9 mouse cellular contexts compared by ENCODE assay signal in the genomic region with DNA sequence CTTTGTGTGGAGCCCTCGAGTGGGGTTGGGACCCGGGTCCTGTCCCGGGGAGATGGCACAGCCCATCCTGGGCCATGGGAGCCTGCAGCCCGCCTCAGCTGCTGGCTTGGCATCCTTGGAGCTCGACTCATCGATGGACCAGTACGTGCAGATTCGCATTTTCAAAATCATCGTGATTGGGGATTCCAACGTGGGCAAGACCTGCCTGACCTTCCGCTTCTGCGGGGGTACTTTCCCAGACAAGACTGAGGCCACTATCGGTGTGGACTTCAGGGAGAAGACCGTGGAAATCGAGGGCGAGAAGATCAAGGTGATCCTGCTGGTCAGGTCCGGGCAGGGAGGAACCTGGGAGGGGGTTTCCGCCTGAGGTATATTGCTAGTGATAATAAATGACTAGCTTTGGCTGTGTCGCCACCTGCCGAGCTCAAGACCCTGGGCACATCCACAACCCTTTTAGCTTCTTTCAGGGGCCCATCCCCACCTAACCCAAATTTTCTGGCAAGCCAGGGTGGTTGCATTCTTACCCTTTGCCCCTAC. TPM values are rescaled to one million over a fixed set of nuclear protein-coding genes. Genes with fewer than 3 reads are reported as not detected.
A peak's percentile ranks its signal among the peaks of the same experiment; 100 is the strongest.
DNase-seq lines count a peak whose midpoint lies in the region; ATAC-seq and TF ChIP-seq lines count a peak whose summit lies in the region.
"Had no signal": no experiment of that assay in that cellular context is flagged by ENCODE, and none has a peak within 500 bp of the region (broad histone marks: within the 10 kb centered on the region; RNA-seq: fewer than 3 reads in every experiment).

No protein-coding gene starts in this region.

- H3K9me3 ChIP-seq in lung, postnatal 0 days (ENCODE audit: low read length), result no peaks in the 10 kb centered on the region
- no peaks in the 10 kb centered on the region for H3K9me3 ChIP-seq in intestine, postnatal 0 days (ENCODE audit: control insufficient read depth)
- no peaks in the 10 kb centered on the region for H3K9me3 ChIP-seq in neural tube, embryonic 13.5 days

- no peak overlapping the region for H3K9ac ChIP-seq in lung, postnatal 0 days (replicated peaks; ENCODE audit: low read depth)
- H3K9ac ChIP-seq in intestine, postnatal 0 days (ENCODE audit: low read depth, low read length), result 0 out of 2 replicates have a peak overlapping the region, but pooled peaks have one; percentile 22
- peak overlapping the region; percentile 79 for H3K9ac ChIP-seq in neural tube, embryonic 13.5 days

- no peak for ATAC-seq in lung, postnatal 0 days
- no peak for ATAC-seq in intestine, postnatal 0 days
- no peak; the same call in 1 of the 2 replicates for ATAC-seq in neural tube, embryonic 13.5 days (ENCODE audit: low read depth)

- H3K27ac ChIP-seq in lung, postnatal 0 days (ENCODE audit: low read length), result no peak overlapping the region
- H3K27ac ChIP-seq in intestine, postnatal 0 days (ENCODE audit: low read depth, low read length), result no peak overlapping the region
- H3K27ac ChIP-seq in neural tube, embryonic 13.5 days (replicated peaks), result peak overlapping the region; percentile 96

- no peaks in the 10 kb centered on the region for H3K36me3 ChIP-seq in lung, postnatal 0 days (ENCODE audit: insufficient read depth, low read length)
- H3K36me3 ChIP-seq in intestine, postnatal 0 days (ENCODE audit: control insufficient read depth, insufficient read depth), result no peaks in the 10 kb centered on the region
- H3K36me3 ChIP-seq in neural tube, embryonic 13.5 days, result no peaks in the 10 kb centered on the region

- no peak; the same call in 1 of the 2 replicates for TF ChIP-seq CTCF in lung, postnatal 0 days (IDR thresholded peaks at IDR 0.05)
- no peak for TF ChIP-seq CTCF in intestine, postnatal 0 days (IDR thresholded peaks at IDR 0.05; ENCODE audit: low read depth)

- H3K4me1 ChIP-seq in lung, postnatal 0 days (ENCODE audit: insufficient read depth, low read depth, low read length), result no peaks in the 10 kb centered on the region
- no peaks in the 10 kb centered on the region for H3K4me1 ChIP-seq in intestine, postnatal 0 days (replicated peaks; ENCODE audit: control insufficient read depth, insufficient read depth, low read length)
- peaks cover 27% of the 10 kb centered on the region for H3K4me1 ChIP-seq in neural tube, embryonic 13.5 days (replicated peaks)

- 23% methylated on average over 20 of the region's 20 CpGs for WGBS in lung, postnatal 0 days
- 31% methylated on average over 20 of the region's 20 CpGs for WGBS in intestine, postnatal 0 days
- WGBS in neural tube, embryonic 13.5 days, result 24% methylated on average over 20 of the region's 20 CpGs

- TF ChIP-seq EP300 in lung, postnatal 0 days (IDR thresholded peaks at IDR 0.05), result no peak

- peak; percentile 30 to 44 for DNase-seq in cerebellum, postnatal 14 days
- DNase-seq in cerebellum, adult 9-10 months, result no peak
- DNase-seq in lung, postnatal 0 days (ENCODE audit: low spot score), result no peak
- DNase-seq in lung, postnatal 10 days, result no peak
- DNase-seq in urinary bladder, postnatal 36 days (ENCODE audit: low spot score in 2 of 2), result no peak
- DNase-seq in frontal cortex, postnatal 14 days (ENCODE audit: low spot score in 2 of 2), result no peak

- H3K4me2 ChIP-seq in lung, postnatal 0 days (replicated peaks; ENCODE audit: low read depth, low read length), result peak overlapping the region; percentile 63
- peak overlapping the region; percentile 69 for H3K4me2 ChIP-seq in intestine, postnatal 0 days (replicated peaks; ENCODE audit: low read depth)
- peak overlapping the region; percentile 67 for H3K4me2 ChIP-seq in neural tube, embryonic 13.5 days

- H3K27me3 ChIP-seq in lung, postnatal 0 days (replicated peaks; ENCODE audit: insufficient read depth, low read length), result no peaks in the 10 kb centered on the region
- H3K27me3 ChIP-seq in intestine, postnatal 0 days (replicated peaks; ENCODE audit: control insufficient read depth, insufficient read depth, low read length), result no peaks in the 10 kb centered on the region
- no peaks in the 10 kb centered on the region for H3K27me3 ChIP-seq in neural tube, embryonic 13.5 days
- H3K27me3 ChIP-seq: CH12.LX had no signal

- peak overlapping the region; percentile 29 for H3K4me3 ChIP-seq in lung, postnatal 0 days (ENCODE audit: low read depth, low read length)
- peak overlapping the region; percentile 36 for H3K4me3 ChIP-seq in intestine, postnatal 0 days (ENCODE audit: low read depth, low read length)
- peak overlapping the region; percentile 54 for H3K4me3 ChIP-seq in neural tube, embryonic 13.5 days

RNA-seq across cellular contexts. Expression of a gene that starts 0.5 kb away (rescaled TPM):
- 1.2 and 1.3 TPM in 2 replicates for polyA plus RNA-seq in lung, postnatal 0 days (2015; fragmentation: Nextera tagmentation; extraction: Ambion mirVana)
- polyA plus RNA-seq in intestine, postnatal 0 days (2015; fragmentation: Nextera tagmentation; extraction: Ambion mirVana), result 1.6 and 2.4 TPM in 2 replicates
- 81.3 and 89.1 TPM in 2 replicates for polyA plus RNA-seq in neural tube, embryonic 13.5 days (2015; fragmentation: Nextera tagmentation; extraction: Ambion mirVana)

RNA-seq across cellular contexts. Expression of a gene that starts 6.3 kb away (rescaled TPM):
- 30.4 and 33.5 TPM in 2 replicates for polyA plus RNA-seq in lung, postnatal 0 days (2015; fragmentation: Nextera tagmentation; extraction: Ambion mirVana)
- polyA plus RNA-seq in intestine, postnatal 0 days (2015; fragmentation: Nextera tagmentation; extraction: Ambion mirVana), result 67.2 and 68.9 TPM in 2 replicates
- polyA plus RNA-seq in neural tube, embryonic 13.5 days (2015; fragmentation: Nextera tagmentation; extraction: Ambion mirVana), result 44.1 and 51.9 TPM in 2 replicates

RNA-seq across cellular contexts. Expression of a gene that starts 56.7 kb away (rescaled TPM):
- 3.5 and 3.8 TPM in 2 replicates for polyA plus RNA-seq in lung, postnatal 0 days (2015; fragmentation: Nextera tagmentation; extraction: Ambion mirVana)
- 10.6 and 11.1 TPM in 2 replicates for polyA plus RNA-seq in intestine, postnatal 0 days (2015; fragmentation: Nextera tagmentation; extraction: Ambion mirVana)
- 0.85 and 0.92 TPM in 2 replicates for polyA plus RNA-seq in neural tube, embryonic 13.5 days (2015; fragmentation: Nextera tagmentation; extraction: Ambion mirVana)

Comparison
In these comparisons a context has a peak if more than half of its experiments do, and no peak if none do; other contexts are left out.
1. DNase-seq: peak in cerebellum, postnatal 14 days (2 of 2); none in cerebellum, adult 9-10 months (single experiment), lung, postnatal 0 days (single experiment), lung, postnatal 10 days (single experiment), urinary bladder, postnatal 36 days (0 of 2) and frontal cortex, postnatal 14 days (0 of 2).
2. RNA of a gene that starts 0.5 kb away (polyA plus RNA-seq): 81.3 to 89.1 TPM in neural tube, embryonic 13.5 days; 1.6 to 2.4 TPM in intestine, postnatal 0 days and 1.2 to 1.3 TPM in lung, postnatal 0 days; every median in the first group is over 10 times any median in the second.
3. Peak in every context shown above with its lines, with median percentiles within 50 percentile points of each other: H3K4me2 ChIP-seq and H3K4me3 ChIP-seq.